Mouse (Mus musculus): Measurements from ENCODE around the gene Ffar2.

Gene Ffar2

GRCm38 (mm10) chr7:30821532-30821931 lies 2.0 kb downstream of the Ffar2 start:
- no peak for DNase-seq (ENCODE audit: low read depth, low spot score)

- DNase-seq (ENCODE audit: low read depth, low spot score): no peak
Measured at GRCm38 (mm10) chr7:30820854-30821445, 2.6 kb downstream of the Ffar2 start.

GRCm38 (mm10) chr7:30820131-30820530 lies 3.4 kb downstream of the Ffar2 start:
- DNase-seq (ENCODE audit: low read depth, low spot score): no peak

- peak; percentile 65 for DNase-seq (ENCODE audit: low read depth, low spot score)
Measured at GRCm38 (mm10) chr7:30812291-30812807, 11.2 kb downstream of the Ffar2 start.

GRCm38 (mm10) chr7:30811757-30812290 lies 11.8 kb downstream of the Ffar2 start:
- DNase-seq (ENCODE audit: low read depth, low spot score): peak; percentile 27

- DNase-seq (ENCODE audit: low read depth, low spot score): peak; percentile 71
Measured at GRCm38 (mm10) chr7:30810319-30810718, 13.3 kb downstream of the Ffar2 start.

- peak; percentile 80 for DNase-seq (ENCODE audit: low read depth, low spot score)
Measured at GRCm38 (mm10) chr7:30805924-30806323, 17.7 kb downstream of the Ffar2 start.

GRCm38 (mm10) chr7:30804026-30804715 lies 19.4 kb downstream of the Ffar2 start:
- no peak for DNase-seq (ENCODE audit: low read depth, low spot score)

GRCm38 (mm10) chr7:30803256-30803655 lies 20.3 kb downstream of the Ffar2 start:
- DNase-seq (ENCODE audit: low read depth, low spot score): no peak

GRCm38 (mm10) chr7:30800653-30801052 lies 22.9 kb downstream of the Ffar2 start:
- DNase-seq (ENCODE audit: low read depth, low spot score): no peak

- no peak for DNase-seq (ENCODE audit: low read depth, low spot score)
Measured at GRCm38 (mm10) chr7:30796790-30797189, 26.8 kb downstream of the Ffar2 start.

- peak; percentile 39 for DNase-seq (ENCODE audit: low read depth, low spot score)
Measured at GRCm38 (mm10) chr7:30794921-30795320, 28.7 kb downstream of the Ffar2 start.

- DNase-seq (ENCODE audit: low read depth, low spot score): no peak
Measured at GRCm38 (mm10) chr7:30791921-30792320, 31.7 kb downstream of the Ffar2 start.

GRCm38 (mm10) chr7:30790141-30790540 lies 33.4 kb downstream of the Ffar2 start:
- DNase-seq (ENCODE audit: low read depth, low spot score): no peak

- no peak for DNase-seq (ENCODE audit: low read depth, low spot score)
Measured at GRCm38 (mm10) chr7:30787377-30788022, 36.1 kb downstream of the Ffar2 start, which contains the start of gene Krtdap. TSS of gene Krtdap (plus strand) at chr7:30787896.

GRCm38 (mm10) chr7:30785721-30786546 lies 37.6 kb downstream of the Ffar2 start:
- no peak for DNase-seq (ENCODE audit: low read depth, low spot score)

GRCm38 (mm10) chr7:30785154-30785553 lies 38.4 kb downstream of the Ffar2 start:
- no peak for DNase-seq (ENCODE audit: low read depth, low spot score)

GRCm38 (mm10) chr7:30782658-30783057 lies 40.9 kb downstream of the Ffar2 start:
- no peak for DNase-seq (ENCODE audit: low read depth, low spot score)

GRCm38 (mm10) chr7:30781792-30782191 lies 41.8 kb downstream of the Ffar2 start:
- DNase-seq (ENCODE audit: low read depth, low spot score): peak; percentile 61

- DNase-seq (ENCODE audit: low read depth, low spot score): no peak
Measured at GRCm38 (mm10) chr7:30777911-30778310, 45.7 kb downstream of the Ffar2 start.

- DNase-seq (ENCODE audit: low read depth, low spot score): no peak
Measured at GRCm38 (mm10) chr7:30777081-30777579, 46.4 kb downstream of the Ffar2 start.

All from A20 (cell line).